Mouse (Mus musculus) erythroid progenitor cell, adult 5-6 weeks (primary cell): ENCODE results near the gene Vcpkmt. TPM values are rescaled to one million over a fixed set of nuclear protein-coding genes. Genes with fewer than 3 reads are reported as not detected.

Source experiments
- ATAC-seq: replicated peaks from 2 replicates; pipeline ENCODE4 v1.8.0; 2016; ENCODE audit warnings: moderate number of reproducible peaks, mild to moderate bottlenecking, moderate TSS enrichment, inconsistent platforms; ENCODE audit not compliant: poor library complexity, low FRiP score, severe bottlenecking
- total RNA-seq, 2 experiments: library from RNA; stranded (forward) in 1 of 2; stranded (reverse) in 1 of 2; fragments of 150-400 nt in 1 of 2; fragments of 186-747, 209-891 nt in 1 of 2; gene quantifications; 2 replicates each; pipeline versions ENCODE4 v1.2.3 to v1.2.4; 2015 to 2017; ENCODE audit warnings: low replicate concordance in 2 of 2

The Vcpkmt gene
- total RNA-seq, 2 experiments from 2014 or later = 3.8 TPM; not detected in 1

- no peak for ATAC-seq
Measured at GRCm38 (mm10) chr12:69539353-69539752, 43.5 kb downstream of the Vcpkmt start.

DNA sequence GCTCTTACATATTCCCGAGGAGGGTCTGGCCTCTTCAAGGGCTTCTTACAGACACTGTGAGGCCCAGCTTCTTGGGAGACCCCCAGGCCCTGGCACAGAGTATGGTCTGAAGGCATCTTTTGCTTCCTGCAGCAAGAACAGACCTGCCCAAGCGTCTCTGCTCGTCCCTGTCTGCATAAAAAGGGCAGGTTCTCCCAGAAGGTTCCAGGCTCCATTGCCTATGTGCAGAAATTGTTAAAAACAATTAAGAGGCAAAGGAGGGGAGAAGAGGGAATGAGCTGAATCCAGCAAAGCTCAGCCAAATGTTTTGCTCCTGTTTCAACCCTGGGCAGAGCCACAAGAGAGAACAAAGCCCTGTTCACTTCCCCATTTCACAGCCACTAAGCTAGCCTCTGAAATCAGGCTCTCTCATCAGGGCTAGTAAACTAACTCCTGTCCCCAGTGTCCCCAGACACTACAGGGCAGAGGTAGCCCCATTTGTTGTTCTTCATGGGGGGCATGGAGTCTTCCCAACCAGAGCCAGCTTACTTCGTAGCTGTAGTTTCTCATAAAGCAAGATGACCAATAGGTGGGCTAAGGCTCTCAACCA, 44.4 kb downstream of the Vcpkmt start:
- no peak for ATAC-seq

GRCm38 (mm10) chr12:69537675-69538361, 45.0 kb downstream of the Vcpkmt start:
- peak; percentile 44; the same call in 1 of the 2 replicates for ATAC-seq

DNA sequence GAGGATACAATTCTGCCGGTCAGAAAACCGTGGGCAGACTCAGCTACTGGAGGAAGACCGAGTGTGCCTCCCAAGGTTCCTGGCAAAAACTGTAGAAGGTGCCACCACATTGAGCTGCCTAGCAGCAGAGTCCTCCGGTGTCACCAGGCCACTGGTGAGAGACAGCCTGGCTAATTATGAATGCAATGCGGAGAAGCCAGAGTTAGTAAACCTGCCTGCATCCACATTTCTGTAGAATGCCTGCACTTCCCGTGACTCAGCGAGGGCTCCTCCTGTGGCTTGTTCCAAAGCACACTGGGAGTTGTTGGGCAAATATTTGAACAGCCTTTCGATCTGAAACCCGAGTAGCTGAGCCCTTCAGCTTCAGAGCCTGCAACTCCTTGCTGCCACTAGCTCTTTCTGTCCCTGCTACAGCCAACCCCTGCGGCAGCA, 45.6 kb downstream of the Vcpkmt start:
- no peak for ATAC-seq

DNA sequence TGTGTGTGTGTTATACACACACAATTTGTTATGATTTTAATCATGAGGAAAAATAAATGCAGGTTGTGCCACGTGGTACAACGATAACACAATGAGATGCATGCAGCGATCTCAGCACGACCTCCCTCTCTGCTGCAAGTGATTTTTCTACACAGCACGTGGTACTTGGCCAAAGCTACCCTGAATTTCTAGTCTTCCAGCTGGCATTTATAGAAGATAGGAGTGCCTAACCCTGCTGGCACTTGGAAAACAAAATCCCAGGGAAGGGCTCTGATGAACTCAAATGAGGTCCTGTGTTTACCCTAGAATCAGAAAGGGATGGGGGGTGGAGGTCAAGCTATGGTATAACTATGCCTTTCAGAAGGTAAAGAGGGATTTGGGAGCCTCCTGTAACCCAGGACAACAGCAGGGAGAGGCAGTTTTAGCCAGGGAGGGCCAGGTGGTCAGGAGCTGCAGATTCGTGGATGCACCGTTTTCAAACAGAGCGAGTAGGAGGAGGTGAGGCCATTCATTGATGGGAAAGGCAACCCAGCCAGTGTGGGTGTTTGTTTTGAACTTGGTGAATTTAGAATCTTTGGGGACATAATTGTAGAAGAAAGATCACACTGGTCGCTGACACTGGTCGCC, 46.1 kb downstream of the Vcpkmt start:
- ATAC-seq = no peak

GRCm38 (mm10) chr12:69533237-69533636, 49.6 kb downstream of the Vcpkmt start:
- no peak for ATAC-seq

GRCm38 (mm10) chr12:69532530-69532929, 50.3 kb downstream of the Vcpkmt start:
- no peak for ATAC-seq

- no peak for ATAC-seq
Measured at GRCm38 (mm10) chr12:69532091-69532490, 50.7 kb downstream of the Vcpkmt start.

DNA sequence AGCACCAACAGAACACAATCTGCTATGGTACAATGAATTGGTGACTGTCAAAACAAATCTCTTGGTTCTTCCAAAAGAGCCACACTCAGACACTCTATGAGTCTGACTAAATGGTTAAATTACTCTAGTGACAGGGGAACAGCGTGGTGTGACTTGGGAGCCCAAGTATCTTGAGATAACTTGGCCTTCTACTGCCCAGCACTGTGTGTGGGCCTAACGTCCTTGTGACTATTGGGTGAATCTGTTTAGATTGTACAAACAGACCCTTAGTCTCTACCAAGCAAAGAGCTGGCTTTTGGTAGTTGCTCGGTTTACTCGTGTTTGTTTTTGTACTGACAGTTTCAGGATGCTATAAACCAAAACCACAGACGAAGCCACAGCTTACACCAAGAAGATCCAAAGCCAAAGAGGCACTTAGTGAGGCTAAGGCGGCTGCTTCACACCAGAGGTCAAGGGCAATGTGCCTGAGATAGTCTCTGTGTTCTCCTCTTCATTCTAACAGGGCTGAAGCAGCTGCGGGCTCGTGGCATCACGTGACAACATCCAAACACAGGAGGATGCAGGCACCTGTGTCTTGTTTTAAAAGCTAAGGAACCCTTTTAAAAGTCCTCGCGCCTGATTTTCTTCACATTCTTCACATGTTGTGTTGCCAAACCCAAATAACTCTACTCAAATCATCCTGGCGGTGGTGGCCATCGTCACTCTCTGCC, 53.0 kb downstream of the Vcpkmt start:
- no peak for ATAC-seq

DNA sequence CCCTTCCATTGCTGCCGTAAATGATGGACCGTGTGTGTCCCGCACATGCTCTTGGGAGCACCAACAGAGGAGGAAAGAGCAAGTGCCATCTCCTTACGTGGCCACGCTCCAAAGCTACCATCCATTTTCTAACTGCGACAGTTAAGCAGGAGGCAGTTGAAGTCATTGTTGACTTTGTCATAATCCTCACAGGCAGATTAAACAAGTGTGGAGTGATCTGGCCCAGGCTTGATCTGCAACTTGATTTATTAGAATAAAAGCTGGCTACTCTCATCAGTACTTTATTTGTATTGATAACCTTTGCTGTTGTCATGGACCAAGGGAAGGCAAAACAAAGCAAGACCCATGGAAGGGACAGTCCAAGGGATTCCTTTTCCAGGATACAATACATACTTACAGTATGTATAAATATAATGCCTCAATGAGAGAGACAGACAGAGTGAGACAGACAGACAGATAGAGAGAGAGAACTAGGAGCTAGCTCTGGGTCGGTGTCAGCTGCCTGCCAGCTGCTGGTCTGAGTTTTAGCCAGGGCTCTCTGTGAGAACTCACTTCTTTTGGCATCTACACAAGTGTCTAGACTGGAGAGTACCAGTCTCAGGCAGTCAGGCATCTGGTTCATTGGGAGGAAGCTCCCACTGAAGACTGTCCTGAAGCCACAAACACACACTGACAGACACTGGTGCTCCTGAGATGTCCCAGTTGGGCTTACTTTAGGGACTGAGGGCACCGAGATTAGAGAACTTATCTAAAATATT, 54.4 kb downstream of the Vcpkmt start:
- ATAC-seq = no peak

Other genes starting within 250 kb of the Vcpkmt start
- gene Nemf, start 225.9 kb downstream of the Vcpkmt start, total RNA-seq (2015; ENCODE audit: low replicate concordance) = 56.6 and 57.3 TPM in 2 replicates
- 66.1 and 79.0 TPM in 2 replicates for gene Nemf, start 225.9 kb downstream of the Vcpkmt start, total RNA-seq (2017; ENCODE audit: low replicate concordance)
- gene Arf6, start 210.9 kb downstream of the Vcpkmt start, total RNA-seq (2015; ENCODE audit: low replicate concordance) = 59.5 and 60.8 TPM in 2 replicates
- 93.7 and 94.4 TPM in 2 replicates for gene Arf6, start 210.9 kb downstream of the Vcpkmt start, total RNA-seq (2017; ENCODE audit: low replicate concordance)
- not detected in 2 replicates for gene Gm9887, start 210.6 kb downstream of the Vcpkmt start, total RNA-seq (2015; ENCODE audit: low replicate concordance)
- not detected in 2 replicates for gene Gm9887, start 210.6 kb downstream of the Vcpkmt start, total RNA-seq (2017; ENCODE audit: low replicate concordance)
- gene Sos2, start 98.8 kb upstream of the Vcpkmt start, total RNA-seq (2015; ENCODE audit: low replicate concordance) = 38.6 and 77.5 TPM in 2 replicates
- 28.5 and 42.0 TPM in 2 replicates for gene Sos2, start 98.8 kb upstream of the Vcpkmt start, total RNA-seq (2017; ENCODE audit: low replicate concordance)
- 3.2 and 8.8 TPM in 2 replicates for gene L2hgdh, start 141.8 kb upstream of the Vcpkmt start, total RNA-seq (2015; ENCODE audit: low replicate concordance)
- gene L2hgdh, start 141.8 kb upstream of the Vcpkmt start, total RNA-seq (2017; ENCODE audit: low replicate concordance) = 4.1 and 7.7 TPM in 2 replicates
- gene Atp5s, start 141.9 kb upstream of the Vcpkmt start, total RNA-seq (2015; ENCODE audit: low replicate concordance) = 14.4 and 32.7 TPM in 2 replicates
- gene Atp5s, start 141.9 kb upstream of the Vcpkmt start, total RNA-seq (2017; ENCODE audit: low replicate concordance) = 8.8 and 22.2 TPM in 2 replicates
- 8.0 and 15.9 TPM in 2 replicates for gene Cdkl1, start 208.2 kb upstream of the Vcpkmt start, total RNA-seq (2015; ENCODE audit: low replicate concordance)
- gene Cdkl1, start 208.2 kb upstream of the Vcpkmt start, total RNA-seq (2017; ENCODE audit: low replicate concordance) = 11.2 and 36.3 TPM in 2 replicates